Mouse (Mus musculus): ENCODE data around the gene Gm20388.

GRCm38 (mm10) chr8:124052568-124052967 lies 4141.9 kb downstream of the Gm20388 start:
- TF ChIP-seq GATA1 (IDR thresholded peaks at IDR 0.05; ENCODE audit: low read length) (no peak), TAL1 (IDR thresholded peaks at IDR 0.05; ENCODE audit: low read length) (no peak)

All from erythroblast, embryonic 14.5 days (primary cell).